Mouse (Mus musculus) midbrain, embryonic 11.5 days (tissue): ENCODE measurements at regions not wholly inside any gene's neighbourhood (a gene's known extent, or its start where the extent isn't known, plus 50 kb on each side); places are given as distances from the start of the nearest gene placed in this dataset.

Source experiments
- ATAC-seq: fragments of 200-750 bp; cut with Nextera tagmentation; 2 replicates; pipeline ENCODE4 v1.8.0; 2017; ENCODE audit warnings: moderate TSS enrichment, moderate library complexity; ENCODE audit not compliant: low FRiP score
- DNase-seq: peaks from one replicate; pipeline ENCODE4 v3.0.0; 2015; ENCODE audit warnings: low spot score; ENCODE audit errors: missing footprints
- H3K27ac ChIP-seq: fragments of 300-500 bp; sonication (generic); 2 replicates; pipeline ENCODE4 v1.5.1; 2014; ENCODE audit warnings: low read depth, low read length
- H3K27me3 ChIP-seq: fragments of 300-500 bp; sonication (generic); 2 replicates; pipeline ENCODE4 v1.6.1; 2014; ENCODE audit warnings: mild to moderate bottlenecking, low read length, moderate library complexity, mixed read lengths; ENCODE audit not compliant: control insufficient read depth, insufficient read depth
- H3K36me3 ChIP-seq: fragments of 300-500 bp; sonication (generic); 2 replicates; pipeline ENCODE4 v1.6.1; 2014; ENCODE audit warnings: mild to moderate bottlenecking, low read length, moderate library complexity, mixed read lengths; ENCODE audit not compliant: control insufficient read depth, insufficient read depth
- H3K4me1 ChIP-seq: fragments of 300-500 bp; sonication (generic); 2 replicates; pipeline ENCODE4 v1.6.1; 2014; ENCODE audit warnings: low read length; ENCODE audit not compliant: control insufficient read depth, insufficient read depth
- H3K4me2 ChIP-seq: fragments of 300-500 bp; sonication (generic); 2 replicates; pipeline ENCODE4 v1.6.1; 2014; ENCODE audit warnings: mild to moderate bottlenecking, moderate library complexity
- H3K4me3 ChIP-seq: fragments of 300-500 bp; sonication (generic); 2 replicates; pipeline ENCODE4 v1.5.1; 2014; ENCODE audit warnings: low read depth, low read length
- H3K9ac ChIP-seq: fragments of 300-500 bp; sonication (generic); 2 replicates; pipeline ENCODE4 v1.6.1; 2014; ENCODE audit warnings: low read length
- H3K9me3 ChIP-seq: fragments of 300-500 bp; sonication (generic); 2 replicates; pipeline ENCODE4 v1.6.1; 2016; ENCODE audit warnings: low read length; ENCODE audit not compliant: control insufficient read depth
- WGBS: fragments of 180-500 bp; shearing (Covaris S2); extraction: QIAGEN DNeasy Blood & Tissue Kit; methylation state at CpG from one replicate; pipeline ENCODE4 v1.1.7; 2014; 5-methylcytosine and 5-hydroxymethylcytosine counted together

GRCm38 (mm10) chr13:40525501-40525900 lies 164.3 kb upstream of the Ofcc1 start:
- Histone ChIP-seq H3K27me3 (no peaks in the 10 kb centered on the region), H3K4me1 (no peaks in the 10 kb centered on the region), H3K27ac (no peak overlapping the region), H3K9me3 (no peaks in the 10 kb centered on the region), H3K4me3 (no peak overlapping the region), H3K36me3 (no peaks in the 10 kb centered on the region), H3K9ac (no peak overlapping the region), H3K4me2 (no peak overlapping the region)
- ATAC-seq (no peak), DNase-seq (no peak)

GRCm38 (mm10) chr13:40523115-40523514 lies 161.9 kb upstream of the Ofcc1 start:
- WGBS, result 80% methylated on average over 2 of the region's 2 CpGs
- DNase-seq (no peak), ATAC-seq (no peak)
- H3K27me3 ChIP-seq, result no peaks in the 10 kb centered on the region
- H3K4me3 ChIP-seq, result no peak overlapping the region
- H3K9ac ChIP-seq, result no peak overlapping the region
- H3K27ac ChIP-seq, result no peak overlapping the region
- H3K4me1 ChIP-seq, result no peaks in the 10 kb centered on the region
- no peaks in the 10 kb centered on the region for H3K36me3 ChIP-seq
- no peak overlapping the region for H3K4me2 ChIP-seq
- H3K9me3 ChIP-seq, result no peaks in the 10 kb centered on the region

GRCm38 (mm10) chr13:40518180-40518579 lies 156.9 kb upstream of the Ofcc1 start:
- H3K9me3 ChIP-seq, result no peaks in the 10 kb centered on the region
- 75% methylated on average over 4 of the region's 4 CpGs for WGBS
- no peak overlapping the region for H3K9ac ChIP-seq
- H3K27me3 ChIP-seq, result no peaks in the 10 kb centered on the region
- no peaks in the 10 kb centered on the region for H3K36me3 ChIP-seq
- H3K4me3 ChIP-seq, result no peak overlapping the region
- no peaks in the 10 kb centered on the region for H3K4me1 ChIP-seq
- DNase-seq (no peak), ATAC-seq (no peak)
- no peak overlapping the region for H3K4me2 ChIP-seq
- H3K27ac ChIP-seq, result no peak overlapping the region

- no peaks in the 10 kb centered on the region for H3K36me3 ChIP-seq
- H3K4me2 ChIP-seq, result no peak overlapping the region
- no peaks in the 10 kb centered on the region for H3K27me3 ChIP-seq
- no peak for ATAC-seq
- H3K9ac ChIP-seq, result no peak overlapping the region
- WGBS, result 48% methylated on average over 1 of the region's 1 CpGs
- H3K27ac ChIP-seq, result no peak overlapping the region
- H3K9me3 ChIP-seq, result no peaks in the 10 kb centered on the region
- no peaks in the 10 kb centered on the region for H3K4me1 ChIP-seq
- no peak overlapping the region for H3K4me3 ChIP-seq
- no peak for DNase-seq
Observed at GRCm38 (mm10) chr13:40509290-40509689, 148.0 kb upstream of the Ofcc1 start.

GRCm38 (mm10) chr13:40480830-40481229 lies 119.6 kb upstream of the Ofcc1 start:
- H3K4me2 ChIP-seq, result no peak overlapping the region
- H3K9me3 ChIP-seq, result no peaks in the 10 kb centered on the region
- no peak overlapping the region for H3K4me3 ChIP-seq
- no peak for DNase-seq
- H3K36me3 ChIP-seq, result no peaks in the 10 kb centered on the region
- H3K27me3 ChIP-seq, result no peaks in the 10 kb centered on the region
- H3K27ac ChIP-seq, result no peak overlapping the region
- no peak for ATAC-seq
- no peak overlapping the region for H3K9ac ChIP-seq
- no peaks in the 10 kb centered on the region for H3K4me1 ChIP-seq
- WGBS, result 62% methylated on average over 7 of the region's 7 CpGs

- WGBS, result 93% methylated on average over 3 of the region's 3 CpGs
Observed at GRCm38 (mm10) chr13:40472683-40473082, 111.4 kb upstream of the Ofcc1 start.

GRCm38 (mm10) chr13:40469162-40469561 lies 107.9 kb upstream of the Ofcc1 start:
- Histone ChIP-seq H3K4me1 (no peaks in the 10 kb centered on the region), H3K4me2 (no peak overlapping the region), H3K27me3 (no peaks in the 10 kb centered on the region), H3K4me3 (no peak overlapping the region), H3K9me3 (no peaks in the 10 kb centered on the region), H3K27ac (no peak overlapping the region), H3K36me3 (no peaks in the 10 kb centered on the region), H3K9ac (no peak overlapping the region)
- 91% methylated on average over 7 of the region's 7 CpGs for WGBS
- ATAC-seq (no peak), DNase-seq (no peak)

More at GRCm38 (mm10) chr13:40472683-40473082, 111.4 kb upstream of the Ofcc1 start:
- Histone ChIP-seq H3K9ac (no peak overlapping the region), H3K27me3 (no peaks in the 10 kb centered on the region), H3K4me3 (no peak overlapping the region), H3K27ac (no peak overlapping the region), H3K4me1 (no peaks in the 10 kb centered on the region), H3K4me2 (no peak overlapping the region), H3K9me3 (no peaks in the 10 kb centered on the region), H3K36me3 (no peaks in the 10 kb centered on the region)
- no peak for DNase-seq
- no peak for ATAC-seq

- no peak overlapping the region for H3K4me3 ChIP-seq
- DNase-seq (no peak), ATAC-seq (no peak)
- no peaks in the 10 kb centered on the region for H3K36me3 ChIP-seq
- H3K9me3 ChIP-seq, result no peaks in the 10 kb centered on the region
- no peak overlapping the region for H3K27ac ChIP-seq
- no peak overlapping the region for H3K4me2 ChIP-seq
- no peak overlapping the region for H3K9ac ChIP-seq
- no peaks in the 10 kb centered on the region for H3K4me1 ChIP-seq
- H3K27me3 ChIP-seq, result no peaks in the 10 kb centered on the region
- 97% methylated on average over 2 of the region's 2 CpGs for WGBS
Observed at GRCm38 (mm10) chr13:40453360-40453759, 92.1 kb upstream of the Ofcc1 start.

- Histone ChIP-seq H3K9me3 (no peaks in the 10 kb centered on the region), H3K4me2 (no peak overlapping the region), H3K4me1 (no peaks in the 10 kb centered on the region), H3K4me3 (no peak overlapping the region), H3K27ac (no peak overlapping the region), H3K36me3 (no peaks in the 10 kb centered on the region), H3K9ac (no peak overlapping the region), H3K27me3 (no peaks in the 10 kb centered on the region)
- 91% methylated on average over 8 of the region's 8 CpGs for WGBS
- ATAC-seq (no peak), DNase-seq (no peak)
Observed at GRCm38 (mm10) chr13:40429831-40430230, 68.6 kb upstream of the Ofcc1 start.

GRCm38 (mm10) chr13:40423051-40423450 lies 61.8 kb upstream of the Ofcc1 start:
- Histone ChIP-seq H3K27me3 (no peaks in the 10 kb centered on the region), H3K4me2 (no peak overlapping the region), H3K36me3 (no peaks in the 10 kb centered on the region), H3K27ac (no peak overlapping the region), H3K9ac (no peak overlapping the region), H3K4me3 (no peak overlapping the region), H3K9me3 (no peaks in the 10 kb centered on the region), H3K4me1 (no peaks in the 10 kb centered on the region)
- DNase-seq (no peak), ATAC-seq (no peak)
- WGBS, result 67% methylated on average over 3 of the region's 3 CpGs
